Mouse (Mus musculus): ENCODE measurements around the gene Crybg1. TPM values are rescaled to one million over a fixed set of nuclear protein-coding genes. Genes with fewer than 3 reads are reported as not detected.
A peak's percentile ranks its signal among the peaks of the same experiment; 100 is the strongest.

Gene Crybg1
- polyA plus RNA-seq, 1 experiment from 2014 or later = 0.68 TPM

DNA sequence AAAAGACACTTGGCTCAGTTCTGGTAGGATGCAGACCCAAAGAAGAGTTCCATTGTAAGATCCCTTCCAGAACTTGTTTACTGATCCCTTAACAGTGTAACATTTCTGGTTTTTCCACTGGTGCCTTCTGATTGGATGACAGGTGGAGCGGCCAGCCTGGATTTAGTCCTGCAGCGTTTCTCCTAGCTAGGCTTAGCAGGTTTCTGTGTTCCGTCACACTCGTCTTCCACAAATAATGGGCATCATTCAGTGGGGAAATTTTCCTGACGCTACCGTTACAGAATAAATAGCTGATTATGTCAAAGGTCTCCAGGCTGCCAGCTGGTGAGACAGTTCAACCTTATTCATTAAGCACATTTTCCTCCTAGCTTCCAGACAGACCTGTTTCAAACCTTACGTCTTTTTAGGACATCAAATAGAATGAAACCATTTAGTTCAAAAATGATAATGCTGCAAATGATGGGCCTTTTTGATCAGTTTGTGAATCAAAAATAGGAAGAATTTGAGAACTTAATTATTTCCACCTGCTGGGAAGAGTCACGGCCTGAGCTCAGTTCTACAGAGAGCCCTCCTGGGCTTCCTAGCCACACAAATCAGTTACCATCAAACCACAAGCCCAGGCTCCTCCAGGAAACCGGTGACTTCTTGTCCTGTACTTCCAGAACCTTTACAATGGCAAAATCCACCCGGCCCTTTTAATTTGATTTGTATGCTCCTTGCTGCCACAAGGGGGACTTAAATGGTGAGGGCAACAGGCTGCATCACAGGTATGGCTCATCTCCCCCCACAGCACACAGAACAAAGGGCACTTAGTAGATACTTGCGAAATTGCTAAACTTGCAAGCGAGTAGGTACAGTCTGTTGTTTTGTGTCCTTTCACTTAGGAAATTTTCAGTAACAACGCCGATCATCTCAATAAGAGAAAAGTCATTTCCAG, 146.4 kb downstream of the Crybg1 start:
- 24% methylated on average over 14 of the region's 14 CpGs for WGBS
- Histone ChIP-seq H3K36me3 (no peaks in the 10 kb centered on the region), H3K4me1 (peaks cover 43% of the 10 kb centered on the region), H3K9me3 (no peaks in the 10 kb centered on the region), H3K27me3 (ENCODE audit: insufficient read depth, poor library complexity, severe bottlenecking) (peaks cover 86% of the 10 kb centered on the region), H3K4me3 (no peak overlapping the region), H3K27ac (no peak overlapping the region)
- DNase-seq (ENCODE audit: low spot score) = no peak

DNA sequence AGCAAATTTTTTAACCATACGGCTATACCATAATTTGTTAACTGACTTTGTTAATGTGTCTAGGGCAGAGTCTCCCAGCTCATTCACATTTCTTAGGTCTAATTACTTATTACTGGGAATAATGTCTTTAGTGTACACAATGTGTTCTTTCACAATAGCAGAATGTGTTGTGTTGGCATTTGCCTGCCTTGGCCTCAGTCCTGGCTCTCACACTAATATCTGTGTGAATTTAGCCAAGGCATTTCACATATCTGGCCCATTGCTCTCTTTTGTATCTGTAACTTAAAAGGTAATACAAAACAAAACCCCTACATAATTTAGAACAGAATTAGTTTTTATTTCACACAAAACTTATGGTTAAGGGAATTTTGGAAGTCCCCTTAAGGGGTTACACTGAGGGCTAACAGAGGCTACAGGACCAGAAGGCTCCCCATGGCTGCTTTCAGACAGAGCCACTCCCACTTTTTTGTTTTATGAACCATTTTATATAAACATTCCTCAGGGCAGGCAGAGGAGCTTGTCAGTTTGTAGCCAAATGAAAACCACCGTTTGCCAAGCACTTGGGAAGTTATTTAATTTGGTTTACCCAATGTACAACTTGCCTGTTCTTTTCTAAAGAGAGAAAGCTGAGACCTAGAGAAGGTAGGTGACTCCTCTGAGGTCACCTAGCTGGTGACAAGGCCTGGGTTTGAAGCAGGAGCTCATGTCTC, 148.3 kb downstream of the Crybg1 start:
- 73% methylated on average over 2 of the region's 2 CpGs for WGBS
- H3K4me1 ChIP-seq = peaks cover 34% of the 10 kb centered on the region
- no peaks in the 10 kb centered on the region for H3K9me3 ChIP-seq
- no peak overlapping the region for H3K27ac ChIP-seq
- peaks cover 70% of the 10 kb centered on the region for H3K27me3 ChIP-seq (ENCODE audit: insufficient read depth, poor library complexity, severe bottlenecking)
- no peaks in the 10 kb centered on the region for H3K36me3 ChIP-seq
- H3K4me3 ChIP-seq = no peak overlapping the region
- DNase-seq (ENCODE audit: low spot score) = no peak

DNA sequence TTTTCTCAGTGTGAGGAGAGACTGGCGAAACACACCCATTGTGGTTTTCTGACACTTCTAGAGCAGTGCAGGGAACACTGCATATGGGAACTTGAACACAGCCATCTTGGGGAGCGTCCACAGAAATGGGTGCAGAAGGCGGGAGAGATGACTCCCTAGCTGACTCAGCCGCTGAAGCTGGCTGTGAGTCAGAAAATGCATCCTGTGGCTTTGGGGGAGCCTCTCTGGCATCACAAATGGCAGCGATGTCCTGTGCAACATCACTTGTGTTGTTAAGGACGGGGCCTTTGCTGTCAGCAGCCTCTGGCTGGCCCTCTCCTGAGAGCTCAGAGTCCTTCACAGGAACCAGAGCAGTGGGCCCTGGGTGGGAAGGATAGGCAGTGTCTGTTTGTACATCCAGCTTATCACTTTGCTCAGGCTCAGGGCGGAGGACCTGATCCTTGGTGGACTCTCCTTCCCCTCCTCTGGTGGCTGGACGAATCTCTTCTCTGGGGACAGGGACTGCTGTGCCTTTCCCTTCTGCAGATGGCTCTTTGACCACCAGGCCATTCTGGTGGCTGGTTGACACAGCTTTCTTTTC, 150.1 kb downstream of the Crybg1 start:
- Histone ChIP-seq H3K4me1 (peaks cover 24% of the 10 kb centered on the region), H3K4me3 (no peak overlapping the region), H3K27ac (no peak overlapping the region), H3K27me3 (ENCODE audit: insufficient read depth, poor library complexity, severe bottlenecking) (peaks cover 53% of the 10 kb centered on the region), H3K9me3 (no peaks in the 10 kb centered on the region), H3K36me3 (no peaks in the 10 kb centered on the region)
- WGBS = 41% methylated on average over 8 of the region's 8 CpGs
- no peak for DNase-seq (ENCODE audit: low spot score)

DNA sequence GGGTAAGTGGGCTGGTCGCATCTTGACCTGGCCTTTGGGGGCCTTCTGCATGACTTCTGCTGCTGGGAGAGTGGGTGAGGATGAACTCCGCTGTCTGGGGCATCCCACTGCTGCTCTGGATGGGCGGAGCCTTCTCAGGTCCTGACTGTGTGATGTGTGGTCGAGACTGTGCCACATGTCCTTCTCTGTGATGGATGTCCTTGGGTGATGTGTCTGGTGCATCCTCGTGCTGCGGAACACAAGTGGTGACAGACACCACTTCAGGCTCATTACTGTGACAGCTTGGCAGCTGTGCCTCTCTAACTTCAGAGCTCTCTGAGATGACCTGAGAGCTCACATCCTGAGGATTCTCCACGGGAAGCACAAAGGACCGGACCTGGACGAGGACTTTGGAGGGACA, 150.6 kb downstream of the Crybg1 start:
- DNase-seq (ENCODE audit: low spot score) = peak; percentile 78
- no peaks in the 10 kb centered on the region for H3K9me3 ChIP-seq
- no peak overlapping the region for H3K4me3 ChIP-seq
- H3K27me3 ChIP-seq (ENCODE audit: insufficient read depth, poor library complexity, severe bottlenecking) = peaks cover 48% of the 10 kb centered on the region
- no peaks in the 10 kb centered on the region for H3K36me3 ChIP-seq
- peaks cover 20% of the 10 kb centered on the region; the same call in 1 of the 2 replicates for H3K4me1 ChIP-seq
- WGBS = 36% methylated on average over 9 of the region's 9 CpGs
- no peak overlapping the region for H3K27ac ChIP-seq

DNA sequence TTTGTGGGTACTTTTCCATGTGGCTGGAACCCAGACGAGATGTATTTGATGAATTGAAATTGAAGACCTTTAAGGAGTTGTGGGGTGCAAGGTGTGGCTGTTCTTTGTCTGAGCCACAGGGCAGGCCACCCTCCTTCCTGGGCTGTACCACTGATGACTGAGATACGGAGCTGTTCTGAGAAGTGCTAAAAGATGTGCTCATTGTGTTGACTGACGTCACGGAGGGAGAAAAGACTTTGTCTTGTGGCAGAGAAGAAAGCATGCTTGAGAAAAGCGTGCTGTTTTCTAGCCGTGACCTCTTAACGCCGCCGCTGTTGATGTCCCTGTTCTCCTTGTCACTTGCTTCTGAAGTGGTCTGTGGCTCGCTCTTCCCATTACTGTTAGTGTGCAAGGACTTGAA, 151.4 kb downstream of the Crybg1 start:
- Histone ChIP-seq H3K9me3 (no peaks in the 10 kb centered on the region), H3K27ac (no peak overlapping the region), H3K4me3 (no peak overlapping the region), H3K4me1 (peaks cover 20% of the 10 kb centered on the region; the same call in 1 of the 2 replicates), H3K27me3 (ENCODE audit: insufficient read depth, poor library complexity, severe bottlenecking) (peaks cover 40% of the 10 kb centered on the region), H3K36me3 (no peaks in the 10 kb centered on the region)
- 50% methylated on average over 10 of the region's 10 CpGs for WGBS
- DNase-seq (ENCODE audit: low spot score) = no peak

DNA sequence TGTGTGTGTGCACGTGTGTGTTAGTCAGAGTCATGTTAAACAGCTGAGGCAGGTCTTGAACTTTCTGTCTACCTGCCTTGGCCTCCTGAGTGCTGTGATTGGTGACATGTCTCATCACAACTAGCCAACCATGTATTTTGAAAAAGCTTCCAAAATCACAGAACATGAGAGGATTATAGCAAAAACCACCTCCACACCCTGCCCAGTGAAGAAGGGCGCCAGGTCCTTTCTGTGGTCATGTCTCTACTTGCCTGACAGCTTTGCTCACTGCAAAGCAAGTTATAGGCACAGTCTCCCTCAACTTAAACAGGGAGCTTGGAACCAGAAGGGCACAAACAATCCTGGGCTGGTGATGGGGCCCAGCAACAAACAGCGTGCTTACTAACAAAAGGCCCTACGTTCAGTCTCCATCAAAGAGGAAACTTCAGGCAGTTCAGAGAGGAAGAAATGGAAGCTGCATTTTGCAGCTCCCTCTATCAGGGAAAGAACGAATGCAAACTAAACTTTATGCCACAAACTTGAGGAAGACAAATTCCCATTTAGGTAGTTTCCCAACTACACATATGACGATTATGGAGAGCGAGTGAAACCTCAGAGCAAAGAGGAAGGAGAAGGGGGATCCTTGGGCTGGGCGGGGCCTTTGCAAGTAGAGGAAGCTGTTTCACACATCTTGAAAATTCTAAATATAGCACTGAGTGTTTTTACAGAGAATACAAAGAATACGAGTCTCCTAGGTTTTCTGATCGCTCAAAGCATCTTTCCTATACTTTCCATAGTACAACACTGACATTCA, 152.6 kb downstream of the Crybg1 start:
- Histone ChIP-seq H3K36me3 (no peaks in the 10 kb centered on the region), H3K9me3 (no peaks in the 10 kb centered on the region), H3K4me1 (peaks cover 20% of the 10 kb centered on the region; the same call in 1 of the 2 replicates), H3K27me3 (ENCODE audit: insufficient read depth, poor library complexity, severe bottlenecking) (peaks cover 28% of the 10 kb centered on the region), H3K27ac (no peak overlapping the region), H3K4me3 (no peak overlapping the region)
- 72% methylated on average over 10 of the region's 10 CpGs for WGBS
- no peak for DNase-seq (ENCODE audit: low spot score)

DNA sequence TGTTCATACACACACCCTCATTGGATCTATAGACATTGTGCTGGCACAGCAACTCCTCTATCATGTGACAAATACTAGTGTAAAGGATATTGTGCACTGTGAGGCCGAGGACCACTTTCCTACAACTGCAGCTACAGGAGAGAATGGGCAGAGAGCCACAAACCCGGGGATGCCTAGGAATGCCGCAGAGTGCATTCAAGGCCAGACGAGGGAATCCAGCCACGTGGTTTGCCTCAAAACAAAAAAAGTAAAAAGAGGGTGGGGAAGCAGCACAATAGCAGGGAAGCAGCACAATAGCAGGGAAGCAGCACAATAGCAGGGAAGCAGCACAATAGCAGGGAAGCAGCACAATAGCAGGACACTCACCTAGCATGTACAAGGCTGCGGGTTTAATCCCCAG, 155.5 kb downstream of the Crybg1 start:
- DNase-seq (ENCODE audit: low spot score) = no peak
- Histone ChIP-seq H3K9me3 (no peaks in the 10 kb centered on the region), H3K4me3 (no peak overlapping the region)

DNA sequence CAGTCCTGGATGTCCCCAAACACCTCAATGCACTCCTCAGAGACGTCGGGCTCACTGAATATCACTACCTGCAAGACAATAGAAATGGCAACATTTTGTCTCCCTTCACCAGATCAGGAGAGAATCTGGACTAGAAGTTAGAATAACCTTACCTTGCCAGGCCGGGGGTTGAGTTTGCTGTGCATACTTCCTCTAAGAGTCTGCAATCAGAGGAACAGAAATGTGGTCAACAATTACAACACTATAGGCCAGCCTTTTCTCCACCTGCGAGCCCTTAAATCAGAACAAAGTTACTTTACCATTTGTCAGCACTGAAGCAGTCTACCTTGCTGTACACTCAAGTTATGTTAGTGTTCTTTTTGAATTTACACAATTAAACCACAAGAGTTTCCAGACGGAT, 156.1 kb downstream of the Crybg1 start:
- Histone ChIP-seq H3K27ac (no peak overlapping the region), H3K4me1 (peaks cover 4% of the 10 kb centered on the region; the same call in 1 of the 2 replicates), H3K9me3 (no peaks in the 10 kb centered on the region), H3K36me3 (no peaks in the 10 kb centered on the region), H3K4me3 (no peak overlapping the region), H3K27me3 (ENCODE audit: insufficient read depth, poor library complexity, severe bottlenecking) (peaks cover 5% of the 10 kb centered on the region; the same call in 1 of the 2 replicates)
- no peak for DNase-seq (ENCODE audit: low spot score)
- 75% methylated on average over 5 of the region's 5 CpGs for WGBS

More for the DNA sequence above, 155.5 kb downstream of the Crybg1 start:
- H3K36me3 ChIP-seq = no peaks in the 10 kb centered on the region
- H3K27ac ChIP-seq = no peak overlapping the region
- WGBS = 40% methylated on average over 6 of the region's 6 CpGs
- peaks cover 6% of the 10 kb centered on the region; the same call in 1 of the 2 replicates for H3K27me3 ChIP-seq (ENCODE audit: insufficient read depth, poor library complexity, severe bottlenecking)
- peaks cover 10% of the 10 kb centered on the region; the same call in 1 of the 2 replicates for H3K4me1 ChIP-seq

DNA sequence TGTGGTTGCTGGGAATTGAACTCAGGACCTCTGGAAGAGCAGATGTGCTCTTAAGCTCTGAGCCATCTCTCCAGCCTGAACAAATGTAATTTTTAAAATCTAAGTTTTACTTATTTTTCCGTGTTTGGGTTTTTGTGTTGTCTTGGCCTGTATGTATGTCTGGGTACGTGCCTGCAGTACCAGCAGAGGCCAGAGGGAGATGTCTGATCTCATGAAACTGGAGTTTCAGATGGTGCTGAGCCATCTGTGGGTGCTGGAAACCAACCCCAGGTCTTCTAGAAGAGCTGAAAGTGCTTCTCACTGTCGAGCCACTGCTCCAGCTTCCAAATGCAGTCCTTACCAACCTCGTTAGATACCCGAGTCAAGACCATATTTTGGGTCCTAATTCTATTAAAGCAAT, 157.4 kb downstream of the Crybg1 start:
- no peak overlapping the region for H3K27ac ChIP-seq
- 82% methylated on average over 5 of the region's 5 CpGs for WGBS
- H3K4me3 ChIP-seq = no peak overlapping the region
- H3K4me1 ChIP-seq = no peaks in the 10 kb centered on the region
- DNase-seq (ENCODE audit: low spot score) = no peak
- H3K36me3 ChIP-seq = no peaks in the 10 kb centered on the region
- H3K27me3 ChIP-seq (ENCODE audit: insufficient read depth, poor library complexity, severe bottlenecking) = no peaks in the 10 kb centered on the region; the same call in 1 of the 2 replicates
- H3K9me3 ChIP-seq = no peaks in the 10 kb centered on the region

DNA sequence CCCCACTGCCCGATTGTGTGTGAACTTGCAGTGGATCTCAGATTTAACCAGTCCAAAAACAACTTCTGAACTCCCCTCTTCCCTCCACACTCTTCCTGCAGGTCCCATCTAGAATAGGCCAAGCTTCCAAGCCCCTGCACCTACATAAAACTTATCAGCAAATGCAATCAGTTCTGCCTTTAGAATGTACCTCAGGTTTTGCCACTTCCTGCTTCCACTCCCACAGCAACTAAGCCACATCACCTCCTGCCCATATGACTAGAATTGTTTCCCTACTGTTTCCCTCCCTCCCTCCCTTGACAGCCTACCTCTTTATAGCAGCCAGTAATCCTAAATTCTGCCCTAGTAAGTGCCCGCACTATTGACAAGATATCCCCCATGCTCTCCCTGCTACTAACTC, 164.8 kb downstream of the Crybg1 start:
- no peaks in the 10 kb centered on the region for H3K27me3 ChIP-seq (ENCODE audit: insufficient read depth, poor library complexity, severe bottlenecking)
- no peak for DNase-seq (ENCODE audit: low spot score)
- WGBS = 84% methylated on average over 2 of the region's 2 CpGs
- H3K4me3 ChIP-seq = no peak overlapping the region
- no peaks in the 10 kb centered on the region for H3K4me1 ChIP-seq
- H3K36me3 ChIP-seq = no peaks in the 10 kb centered on the region
- no peak overlapping the region for H3K27ac ChIP-seq
- H3K9me3 ChIP-seq = no peaks in the 10 kb centered on the region

DNA sequence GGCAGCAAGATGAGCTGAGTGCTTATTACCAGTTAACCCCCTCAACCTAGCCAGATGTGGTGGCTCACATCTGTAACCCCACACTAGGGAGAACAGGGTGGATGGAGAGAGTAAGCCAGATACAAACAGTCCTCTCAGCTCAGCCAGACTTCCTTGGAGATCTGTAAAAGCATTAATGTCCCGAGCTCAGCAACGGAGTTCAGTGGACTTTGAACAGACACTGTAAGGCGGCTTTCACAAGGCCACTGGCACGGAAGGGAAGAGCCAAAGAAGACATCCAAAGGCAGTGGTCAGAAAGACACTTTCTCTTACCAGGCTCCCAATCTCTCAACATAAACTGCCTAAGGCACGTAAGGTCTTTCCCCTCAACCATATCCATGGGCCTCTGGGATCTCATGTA, 165.4 kb downstream of the Crybg1 start:
- Histone ChIP-seq H3K9me3 (no peaks in the 10 kb centered on the region), H3K27ac (no peak overlapping the region), H3K4me1 (no peaks in the 10 kb centered on the region), H3K36me3 (no peaks in the 10 kb centered on the region), H3K27me3 (ENCODE audit: insufficient read depth, poor library complexity, severe bottlenecking) (no peaks in the 10 kb centered on the region), H3K4me3 (no peak overlapping the region)
- DNase-seq (ENCODE audit: low spot score) = no peak
- WGBS = 86% methylated on average over 5 of the region's 5 CpGs

DNA sequence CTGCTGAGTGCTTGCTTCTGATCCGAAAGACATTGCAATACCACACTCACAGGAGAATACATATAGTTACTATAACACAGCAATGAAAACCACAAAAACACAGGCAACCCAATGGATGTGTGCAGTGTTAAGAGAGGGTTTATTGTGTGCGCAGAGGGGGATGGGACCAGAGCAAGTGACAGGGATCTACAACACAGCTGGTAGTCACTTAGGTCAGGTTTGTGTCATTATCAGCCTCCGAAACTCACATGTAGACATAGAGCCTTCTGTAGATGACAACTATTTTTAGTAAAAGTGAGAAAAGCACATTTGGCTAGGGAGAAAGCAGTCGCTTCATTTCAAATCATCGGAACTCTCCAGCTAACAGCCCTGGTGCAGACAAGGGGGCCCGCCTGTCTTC, 166.2 kb downstream of the Crybg1 start:
- no peaks in the 10 kb centered on the region for H3K9me3 ChIP-seq
- H3K4me1 ChIP-seq = no peaks in the 10 kb centered on the region
- H3K27me3 ChIP-seq (ENCODE audit: insufficient read depth, poor library complexity, severe bottlenecking) = no peaks in the 10 kb centered on the region
- DNase-seq (ENCODE audit: low spot score) = no peak
- WGBS = 79% methylated on average over 6 of the region's 6 CpGs
- no peak overlapping the region for H3K4me3 ChIP-seq
- no peak overlapping the region for H3K27ac ChIP-seq
- H3K36me3 ChIP-seq = no peaks in the 10 kb centered on the region
